Mouse (Mus musculus): Measurements from ENCODE around the gene Il9r. TPM values are rescaled to one million over a fixed set of nuclear protein-coding genes. Genes with fewer than 3 reads are reported as not detected.

Il9r gene
- polyA plus RNA-seq, 1 experiment from 2014 or later = not detected

DNA sequence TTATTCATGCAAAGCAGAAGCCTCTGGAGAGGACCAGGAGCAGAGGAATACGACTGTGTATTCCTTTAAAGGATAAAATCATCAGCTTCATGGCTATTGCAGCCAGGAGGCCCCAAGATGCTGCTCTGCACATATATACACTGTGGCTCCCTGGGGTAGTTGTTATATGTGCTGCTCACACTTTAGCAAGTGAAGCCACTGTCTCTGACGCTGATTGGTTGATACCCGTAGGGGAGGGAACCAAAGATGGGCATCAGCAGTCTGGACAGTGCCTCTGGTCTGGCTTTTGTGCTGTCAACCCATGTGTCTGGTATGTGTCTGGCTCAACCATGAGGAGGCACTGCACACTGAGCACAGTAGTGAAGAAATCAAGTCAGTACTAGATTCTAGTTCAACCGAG, 33.4 kb downstream of the Il9r start:
- ATAC-seq (ENCODE audit: low FRiP score, low TSS enrichment) = no peak
- peaks cover 3% of the 10 kb centered on the region; the same call in 1 of the 2 replicates for H3K9me3 ChIP-seq (ENCODE audit: low read length)
- WGBS = 79% methylated on average over 4 of the region's 4 CpGs

DNA sequence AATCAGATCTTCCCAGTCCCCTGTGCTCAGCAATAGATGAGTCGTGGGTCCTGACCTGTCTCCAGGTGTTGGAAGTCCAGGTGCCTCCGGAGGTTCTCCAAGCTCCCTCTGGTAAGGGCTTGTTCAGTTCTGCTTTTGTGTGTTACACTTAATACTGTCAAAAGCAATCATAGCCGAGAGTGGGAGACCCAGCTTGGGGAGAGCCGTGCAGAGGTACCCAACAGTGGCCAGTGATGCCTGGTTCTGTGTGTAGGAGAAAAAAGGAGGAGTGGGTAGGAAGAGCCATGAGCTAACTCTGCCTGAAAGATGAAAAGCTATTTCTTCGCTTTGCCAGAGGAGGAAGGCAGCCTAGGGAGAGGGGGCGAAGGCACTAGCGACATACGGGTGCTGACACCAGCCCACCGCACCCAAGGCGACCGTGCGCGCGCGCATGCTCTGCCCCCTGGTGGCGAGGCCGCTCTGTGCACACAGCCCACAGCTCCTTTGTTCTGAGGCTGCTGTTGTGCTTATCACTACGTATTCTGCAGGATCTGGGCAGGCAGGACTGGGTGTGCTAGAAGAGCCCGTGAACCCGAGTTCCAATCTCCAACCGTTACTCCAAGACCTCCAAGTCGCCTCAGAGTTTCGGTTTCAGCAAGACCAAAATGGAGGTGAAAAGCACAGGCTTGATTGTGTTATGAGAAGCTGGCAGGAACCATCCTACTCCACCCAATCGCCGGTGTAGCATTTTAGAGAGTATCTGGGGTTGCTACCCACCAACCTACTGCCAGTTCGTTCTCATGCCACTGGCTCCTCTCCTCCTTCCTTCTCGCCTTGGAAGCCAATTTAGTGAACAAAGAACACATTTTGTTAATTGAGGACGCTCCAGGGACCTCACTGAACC, 37.9 kb downstream of the Il9r start:
- Histone ChIP-seq H3K36me3 (ENCODE audit: insufficient read depth, low read length) (no peaks in the 10 kb centered on the region), H3K4me1 (ENCODE audit: insufficient read depth, low read length) (0 out of 2 replicates have a peak, but pooled peaks cover 4% of the 10 kb centered on the region), H3K4me2 (replicated peaks; ENCODE audit: low read depth, low read length) (peak overlapping the region; percentile 61), H3K27me3 (ENCODE audit: insufficient read depth, low read length) (peaks cover 8% of the 10 kb centered on the region; the same call in 1 of the 2 replicates), H3K4me3 (ENCODE audit: low read length) (peak overlapping the region; percentile 36), H3K27ac (ENCODE audit: low read length) (no peak overlapping the region), H3K9ac (replicated peaks; ENCODE audit: low read length) (peak overlapping the region; percentile 66), H3K9me3 (ENCODE audit: low read length) (no peaks in the 10 kb centered on the region)
- WGBS = 15% methylated on average over 28 of the region's 28 CpGs
- ATAC-seq (ENCODE audit: low FRiP score, low TSS enrichment) = peak; percentile 93

More for the DNA sequence above, 33.4 kb downstream of the Il9r start:
- Histone ChIP-seq H3K27ac (ENCODE audit: low read length) (no peak overlapping the region), H3K36me3 (ENCODE audit: insufficient read depth, low read length) (no peaks in the 10 kb centered on the region), H3K4me3 (ENCODE audit: low read length) (no peak overlapping the region), H3K4me2 (replicated peaks; ENCODE audit: low read depth, low read length) (no peak overlapping the region), H3K4me1 (ENCODE audit: insufficient read depth, low read length) (0 out of 2 replicates have a peak, but pooled peaks cover 4% of the 10 kb centered on the region), H3K9ac (replicated peaks; ENCODE audit: low read length) (no peak overlapping the region), H3K27me3 (ENCODE audit: insufficient read depth, low read length) (no peaks in the 10 kb centered on the region)

DNA sequence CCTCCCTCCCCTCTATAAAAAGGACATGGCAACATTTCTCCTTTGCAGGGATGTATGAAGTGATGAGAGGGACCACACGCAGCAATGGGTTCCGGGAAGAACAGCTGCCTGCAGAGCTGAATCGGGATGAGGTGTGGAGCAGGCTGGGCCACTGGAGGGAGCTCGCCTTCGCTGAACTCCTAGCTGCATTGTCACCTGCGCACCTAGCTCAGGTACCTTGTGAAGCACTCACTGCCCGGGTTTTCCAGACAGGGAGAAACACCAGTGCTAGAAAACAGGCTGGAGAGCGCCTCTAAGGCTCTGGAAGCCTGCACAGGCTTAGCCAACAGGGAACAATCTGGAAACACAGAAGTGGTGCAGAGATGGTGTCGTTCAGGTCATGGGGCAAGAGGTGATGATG, 38.6 kb downstream of the Il9r start:
- H3K9ac ChIP-seq (replicated peaks; ENCODE audit: low read length) = no peak overlapping the region

DNA sequence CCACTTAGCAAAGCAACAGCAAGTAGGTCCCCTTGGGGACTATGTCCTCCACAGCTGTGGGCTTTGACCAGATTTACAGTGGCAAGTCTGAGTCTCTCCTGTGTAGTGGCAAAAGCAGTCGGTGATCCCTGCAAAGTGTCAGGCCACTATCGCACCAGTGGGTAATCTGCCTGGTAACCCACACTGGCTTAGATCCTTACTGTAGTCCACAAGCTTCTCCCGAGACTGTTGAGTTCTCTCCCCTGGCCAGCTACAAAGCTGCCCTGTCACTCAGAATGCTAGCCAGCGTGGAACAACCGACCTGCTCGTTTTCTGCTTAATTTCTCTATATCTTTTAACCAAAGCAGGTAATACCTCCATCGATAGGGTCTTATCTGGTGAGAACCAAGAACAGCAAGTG, 39.7 kb downstream of the Il9r start:
- H3K27ac ChIP-seq (ENCODE audit: low read length) = no peak overlapping the region
- no peak overlapping the region for H3K9ac ChIP-seq (replicated peaks; ENCODE audit: low read length)
- no peaks in the 10 kb centered on the region for H3K9me3 ChIP-seq (ENCODE audit: low read length)
- no peak overlapping the region for H3K4me2 ChIP-seq (replicated peaks; ENCODE audit: low read depth, low read length)
- H3K36me3 ChIP-seq (ENCODE audit: insufficient read depth, low read length) = no peaks in the 10 kb centered on the region
- H3K27me3 ChIP-seq (ENCODE audit: insufficient read depth, low read length) = peaks cover 8% of the 10 kb centered on the region; the same call in 1 of the 2 replicates
- 73% methylated on average over 7 of the region's 7 CpGs for WGBS
- no peak overlapping the region for H3K4me3 ChIP-seq (ENCODE audit: low read length)
- ATAC-seq (ENCODE audit: low FRiP score, low TSS enrichment) = no peak
- 0 out of 2 replicates have a peak, but pooled peaks cover 4% of the 10 kb centered on the region for H3K4me1 ChIP-seq (ENCODE audit: insufficient read depth, low read length)

More for the DNA sequence above, 38.6 kb downstream of the Il9r start:
- peak; percentile 18; the same call in 1 of the 2 replicates for ATAC-seq (ENCODE audit: low FRiP score, low TSS enrichment)
- Histone ChIP-seq H3K4me3 (ENCODE audit: low read length) (no peak overlapping the region), H3K27ac (ENCODE audit: low read length) (no peak overlapping the region), H3K4me2 (replicated peaks; ENCODE audit: low read depth, low read length) (peak overlapping the region; percentile 61), H3K9me3 (ENCODE audit: low read length) (no peaks in the 10 kb centered on the region), H3K27me3 (ENCODE audit: insufficient read depth, low read length) (peaks cover 8% of the 10 kb centered on the region; the same call in 1 of the 2 replicates), H3K4me1 (ENCODE audit: insufficient read depth, low read length) (0 out of 2 replicates have a peak, but pooled peaks cover 4% of the 10 kb centered on the region), H3K36me3 (ENCODE audit: insufficient read depth, low read length) (no peaks in the 10 kb centered on the region)
- WGBS = 5% methylated on average over 9 of the region's 9 CpGs

DNA sequence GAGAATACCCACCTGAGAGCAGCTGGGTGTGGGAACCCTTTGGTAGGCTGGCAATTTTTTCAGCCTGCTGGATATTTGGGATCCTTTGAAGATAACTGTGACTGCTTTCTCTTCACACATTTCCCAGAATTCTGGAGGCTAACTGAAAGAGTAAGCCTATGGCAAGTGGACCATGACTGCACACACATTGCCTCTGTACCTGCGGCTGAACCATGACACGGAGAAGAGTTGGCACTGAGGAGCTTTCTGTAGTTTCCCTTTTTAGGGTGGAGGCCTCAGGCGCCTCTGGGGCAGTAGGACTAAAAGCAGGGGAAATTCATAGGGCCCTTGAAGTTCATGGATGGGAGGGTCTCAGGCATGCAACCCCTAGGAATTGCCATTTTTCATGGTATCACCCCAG, 40.9 kb downstream of the Il9r start:
- no peak overlapping the region for H3K9ac ChIP-seq (replicated peaks; ENCODE audit: low read length)
- peaks cover 8% of the 10 kb centered on the region; the same call in 1 of the 2 replicates for H3K27me3 ChIP-seq (ENCODE audit: insufficient read depth, low read length)
- H3K36me3 ChIP-seq (ENCODE audit: insufficient read depth, low read length) = no peaks in the 10 kb centered on the region
- H3K4me2 ChIP-seq (replicated peaks; ENCODE audit: low read depth, low read length) = no peak overlapping the region
- 66% methylated on average over 3 of the region's 3 CpGs for WGBS
- H3K4me1 ChIP-seq (ENCODE audit: insufficient read depth, low read length) = 0 out of 2 replicates have a peak, but pooled peaks cover 4% of the 10 kb centered on the region
- no peak for ATAC-seq (ENCODE audit: low FRiP score, low TSS enrichment)
- no peak overlapping the region for H3K4me3 ChIP-seq (ENCODE audit: low read length)
- H3K9me3 ChIP-seq (ENCODE audit: low read length) = no peaks in the 10 kb centered on the region
- H3K27ac ChIP-seq (ENCODE audit: low read length) = no peak overlapping the region

DNA sequence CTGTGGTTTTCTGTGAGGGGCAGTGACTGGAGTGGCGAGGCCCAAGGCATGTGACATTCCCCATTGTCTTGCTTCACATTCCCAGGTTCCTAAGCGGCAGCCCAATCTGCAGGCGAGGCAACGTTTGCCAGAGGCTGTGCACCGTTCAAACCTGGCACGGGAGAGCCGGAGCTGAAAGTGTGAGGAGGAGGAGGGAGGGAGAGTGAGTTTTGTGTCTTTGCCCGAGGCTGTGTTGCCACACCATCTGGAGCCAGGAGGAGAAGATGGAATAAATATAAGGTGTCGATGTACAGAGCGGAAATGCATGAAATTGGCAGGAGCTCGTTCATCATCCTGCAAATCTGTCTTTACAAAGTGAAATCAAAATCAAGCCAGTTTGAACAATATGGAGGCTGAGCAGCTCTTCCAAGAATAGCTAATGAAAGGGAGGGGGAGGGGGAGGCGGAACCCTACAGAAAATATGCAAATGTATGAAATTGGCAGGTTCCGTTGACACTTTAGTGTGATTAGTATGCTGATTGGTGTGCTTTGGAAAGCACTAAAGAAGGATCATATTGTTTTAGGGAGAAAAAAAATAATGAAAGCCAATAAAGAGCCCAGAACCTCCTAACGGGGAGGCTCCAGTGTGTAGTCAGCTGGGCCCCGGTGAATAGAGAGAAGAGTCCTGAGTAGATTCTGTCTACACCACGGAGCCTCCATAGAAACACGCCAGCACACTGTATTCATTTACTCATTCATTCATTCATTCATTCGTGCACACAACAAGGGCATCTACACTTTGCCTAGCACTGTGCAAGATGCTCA, 42.1 kb downstream of the Il9r start:
- Histone ChIP-seq H3K4me3 (ENCODE audit: low read length) (no peak overlapping the region), H3K36me3 (ENCODE audit: insufficient read depth, low read length) (no peaks in the 10 kb centered on the region), H3K9me3 (ENCODE audit: low read length) (no peaks in the 10 kb centered on the region), H3K9ac (replicated peaks; ENCODE audit: low read length) (no peak overlapping the region), H3K27ac (ENCODE audit: low read length) (no peak overlapping the region), H3K4me1 (ENCODE audit: insufficient read depth, low read length) (0 out of 2 replicates have a peak, but pooled peaks cover 4% of the 10 kb centered on the region), H3K4me2 (replicated peaks; ENCODE audit: low read depth, low read length) (no peak overlapping the region), H3K27me3 (ENCODE audit: insufficient read depth, low read length) (peaks cover 8% of the 10 kb centered on the region; the same call in 1 of the 2 replicates)
- no peak for ATAC-seq (ENCODE audit: low FRiP score, low TSS enrichment)
- 67% methylated on average over 18 of the region's 18 CpGs for WGBS

DNA sequence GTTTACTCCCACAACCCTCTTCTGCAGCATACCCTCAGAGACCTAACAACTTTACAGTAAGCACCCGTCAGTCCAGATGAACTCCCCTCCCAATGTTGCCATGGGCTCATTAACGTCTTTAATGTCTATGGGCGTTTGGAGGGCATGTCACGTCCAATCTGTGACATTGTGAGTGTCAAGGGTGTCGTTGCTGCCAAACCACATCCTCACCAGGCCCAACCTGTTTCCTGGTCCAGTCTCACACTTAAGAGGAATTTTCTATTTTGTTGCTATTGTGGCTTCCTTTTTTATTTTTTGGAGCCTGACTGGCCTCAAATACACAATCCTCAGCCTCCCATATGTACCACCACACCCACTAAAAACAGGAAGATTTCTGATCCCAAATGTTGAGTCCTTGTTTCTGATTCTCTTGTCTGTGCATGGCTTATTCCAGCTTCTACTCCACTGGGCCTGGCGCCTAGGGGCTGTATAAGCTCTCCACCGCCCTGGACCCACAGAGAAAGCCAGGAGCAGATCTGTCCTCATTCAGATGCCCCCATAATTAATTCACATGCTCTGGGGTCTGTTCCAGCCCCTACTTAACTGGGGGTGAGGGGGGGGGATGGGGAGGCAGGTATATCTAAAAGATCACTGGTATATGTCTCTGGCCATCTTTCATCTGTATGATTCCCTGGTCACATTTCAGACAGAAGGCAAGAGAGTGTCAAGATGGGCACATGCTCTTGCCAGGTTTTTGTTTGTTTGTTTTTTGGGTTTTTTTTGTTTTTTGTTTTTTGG, 43.0 kb downstream of the Il9r start:
- ATAC-seq (ENCODE audit: low FRiP score, low TSS enrichment) = no peak
- Histone ChIP-seq H3K4me3 (ENCODE audit: low read length) (no peak overlapping the region), H3K27ac (ENCODE audit: low read length) (no peak overlapping the region), H3K27me3 (ENCODE audit: insufficient read depth, low read length) (peaks cover 8% of the 10 kb centered on the region; the same call in 1 of the 2 replicates), H3K4me2 (replicated peaks; ENCODE audit: low read depth, low read length) (no peak overlapping the region), H3K9ac (replicated peaks; ENCODE audit: low read length) (no peak overlapping the region), H3K9me3 (ENCODE audit: low read length) (no peaks in the 10 kb centered on the region), H3K4me1 (ENCODE audit: insufficient read depth, low read length) (0 out of 2 replicates have a peak, but pooled peaks cover 3% of the 10 kb centered on the region), H3K36me3 (ENCODE audit: insufficient read depth, low read length) (no peaks in the 10 kb centered on the region)
- 81% methylated on average over 7 of the region's 7 CpGs for WGBS

DNA sequence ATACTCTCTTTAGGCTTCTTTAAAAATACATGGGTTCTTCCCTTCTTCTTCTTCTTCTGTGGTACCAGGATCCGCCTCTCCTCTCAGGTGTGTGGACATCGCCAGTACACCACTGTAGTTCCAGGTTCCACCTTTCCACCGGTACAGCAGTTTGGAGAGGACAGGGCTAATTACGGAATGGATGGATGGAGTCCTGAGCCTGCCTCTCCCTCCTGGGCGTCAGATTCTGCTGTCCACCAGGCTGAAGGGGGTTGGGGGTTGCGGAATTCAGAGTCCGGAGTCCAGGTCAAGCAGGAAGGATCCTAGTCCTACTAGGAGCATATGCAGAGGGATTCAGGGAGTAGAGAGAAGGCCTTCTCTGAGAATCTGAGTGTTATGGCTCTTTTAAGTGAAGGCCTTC, 46.9 kb downstream of the Il9r start:
- H3K4me2 ChIP-seq (replicated peaks; ENCODE audit: low read depth, low read length) = no peak overlapping the region
- H3K9ac ChIP-seq (replicated peaks; ENCODE audit: low read length) = no peak overlapping the region
- no peaks in the 10 kb centered on the region for H3K4me1 ChIP-seq (ENCODE audit: insufficient read depth, low read length)
- no peak for ATAC-seq (ENCODE audit: low FRiP score, low TSS enrichment)
- H3K9me3 ChIP-seq (ENCODE audit: low read length) = no peaks in the 10 kb centered on the region
- 94% methylated on average over 7 of the region's 7 CpGs for WGBS
- no peaks in the 10 kb centered on the region for H3K27me3 ChIP-seq (ENCODE audit: insufficient read depth, low read length)
- no peak overlapping the region for H3K27ac ChIP-seq (ENCODE audit: low read length)
- no peaks in the 10 kb centered on the region for H3K36me3 ChIP-seq (ENCODE audit: insufficient read depth, low read length)
- no peak overlapping the region for H3K4me3 ChIP-seq (ENCODE audit: low read length)

DNA sequence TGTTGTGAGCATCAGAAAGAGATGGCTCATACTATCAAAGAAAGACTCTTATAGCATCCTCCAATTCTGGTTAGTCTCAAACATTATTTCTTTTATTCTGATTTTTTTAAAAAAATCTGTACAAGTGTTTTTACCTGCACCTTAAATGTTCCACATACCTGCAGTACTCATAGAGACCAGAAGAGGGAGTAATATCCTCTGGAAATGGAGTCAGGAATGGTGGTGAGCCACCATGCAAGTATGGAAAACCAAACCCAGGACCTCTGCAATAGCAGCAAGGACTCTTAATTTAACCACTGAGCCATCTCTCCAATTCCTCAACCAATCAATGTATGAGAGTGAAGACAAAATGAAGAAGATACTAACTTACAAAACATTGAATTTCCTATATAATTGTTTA, 47.3 kb downstream of the Il9r start:
- ATAC-seq (ENCODE audit: low FRiP score, low TSS enrichment) = no peak
- H3K4me3 ChIP-seq (ENCODE audit: low read length) = no peak overlapping the region
- no peaks in the 10 kb centered on the region for H3K27me3 ChIP-seq (ENCODE audit: insufficient read depth, low read length)
- H3K27ac ChIP-seq (ENCODE audit: low read length) = no peak overlapping the region
- no peaks in the 10 kb centered on the region for H3K36me3 ChIP-seq (ENCODE audit: insufficient read depth, low read length)
- H3K9me3 ChIP-seq (ENCODE audit: low read length) = no peaks in the 10 kb centered on the region
- H3K9ac ChIP-seq (replicated peaks; ENCODE audit: low read length) = no peak overlapping the region
- no peak overlapping the region for H3K4me2 ChIP-seq (replicated peaks; ENCODE audit: low read depth, low read length)
- no peaks in the 10 kb centered on the region for H3K4me1 ChIP-seq (ENCODE audit: insufficient read depth, low read length)
